Comparison of ENCODE assay signal across 8 mouse cellular contexts in genomic region chr6:145823588-145824234, GRCm38 (mm10). TPM values are rescaled to one million over a fixed set of nuclear protein-coding genes. Genes with fewer than 3 reads are reported as not detected.
DNase-seq lines count a peak whose midpoint lies in the region; ATAC-seq lines count a peak whose summit lies in the region.
"Had no signal": no experiment of that assay in that cellular context is flagged by ENCODE, and none has a peak within 500 bp of the region (broad histone marks: within the 10 kb centered on the region; RNA-seq: fewer than 3 reads in every experiment).

No protein-coding gene starts in this region.

- H3K27me3 ChIP-seq in liver, embryonic 12.5 days (replicated peaks) = no peaks in the 10 kb centered on the region

- no peaks in the 10 kb centered on the region for H3K9me3 ChIP-seq in liver, embryonic 12.5 days (replicated peaks)

- DNase-seq in kidney, adult 8-10 months = peak; percentile 41 to 44
- DNase-seq in kidney, adult 11 months = no peak
- DNase-seq in NIH3T3 (ENCODE audit: low read depth) = peak; percentile 45
- DNase-seq in retina, adult 2 months (ENCODE audit: low read depth, low spot score) = peak; percentile 36
- no peak for DNase-seq in left cerebral cortex, adult 8-10 months (ENCODE audit: low spot score in 2 of 2)

- H3K4me3 ChIP-seq in liver, embryonic 12.5 days = no peak overlapping the region
- H3K4me3 ChIP-seq: myocyte had no signal

- H3K4me2 ChIP-seq in liver, embryonic 12.5 days = no peak overlapping the region

- peaks cover 9% of the 10 kb centered on the region; the same call in 1 of the 2 replicates for H3K4me1 ChIP-seq in liver, embryonic 12.5 days

- H3K36me3 ChIP-seq in liver, embryonic 12.5 days = no peaks in the 10 kb centered on the region

- H3K9ac ChIP-seq in liver, embryonic 12.5 days = no peak overlapping the region

- WGBS in liver, embryonic 12.5 days (ENCODE audit: insufficient replicate concordance) = 24% methylated on average over 5 of the region's 5 CpGs

- peak; percentile 81 for ATAC-seq in common myeloid progenitor, adult 5-6 weeks (replicated peaks; ENCODE audit: low read depth, poor library complexity, severe bottlenecking)
- peak; percentile 57 for ATAC-seq in liver, embryonic 12.5 days

- H3K27ac ChIP-seq in liver, embryonic 12.5 days = no peak overlapping the region

RNA-seq across cellular contexts. Expression of gene Bhlhe41, which starts 41.6 kb away (rescaled TPM):
- total RNA-seq in common myeloid progenitor, adult 5-6 weeks (2017) = under 0.01 TPM in 1 of 2 replicates, not detected in the other
- 0.11 and 0.15 TPM in 2 replicates for polyA plus RNA-seq in liver, embryonic 12.5 days (2016; fragmentation: Nextera tagmentation; extraction: Ambion mirVana)
- 10 to 100 TPM; 53.1 to 72.2 (median 64.1) TPM for total RNA-seq in left cerebral cortex, adult 8-10 months (2022)

Comparison
In these comparisons a context has a peak if more than half of its experiments do, and no peak if none do; other contexts are left out.
1. DNase-seq: peak in kidney, adult 8-10 months (2 of 2), NIH3T3 (single experiment) and retina, adult 2 months (single experiment); none in kidney, adult 11 months (single experiment) and left cerebral cortex, adult 8-10 months (0 of 2).
2. RNA of gene Bhlhe41, which starts 41.6 kb away (total RNA-seq): 53.1 to 72.2 TPM in left cerebral cortex, adult 8-10 months; under 0.01 TPM in common myeloid progenitor, adult 5-6 weeks; every median in the first group is over 10 times any median in the second.